Mouse (Mus musculus) forebrain, embryonic 10.5 days (tissue): ENCODE results near the gene Olfr1446. TPM values are rescaled to one million over a fixed set of nuclear protein-coding genes. Genes with fewer than 3 reads are reported as not detected.

Experiments used
- DNase-seq: peaks from one replicate; pipeline ENCODE4 v3.0.0-alpha.2; 2017; ENCODE audit warnings: low spot score; ENCODE audit errors: extremely low spot score
- H3K27ac ChIP-seq: fragments of 300-500 bp; sonication (generic); 2 replicates; pipeline ENCODE4 v1.5.1; 2016; ENCODE audit warnings: mild to moderate bottlenecking
- H3K27me3 ChIP-seq: fragments of 300-500 bp; sonication (generic); 2 replicates; pipeline ENCODE4 v1.6.1; 2016; ENCODE audit warnings: mild to moderate bottlenecking; ENCODE audit not compliant: poor library complexity, severe bottlenecking
- H3K36me3 ChIP-seq: fragments of 300-500 bp; sonication (generic); replicated peaks from 2 replicates; pipeline ENCODE4 v1.6.1; 2016; ENCODE audit warnings: mild to moderate bottlenecking, moderate library complexity
- H3K4me1 ChIP-seq: fragments of 300-500 bp; sonication (generic); 2 replicates; pipeline ENCODE4 v1.6.1; 2016
- H3K4me3 ChIP-seq: fragments of 300-500 bp; sonication (generic); 2 replicates; pipeline ENCODE4 v1.5.1; 2016; ENCODE audit warnings: mild to moderate bottlenecking, moderate library complexity
- H3K9me3 ChIP-seq: fragments of 300-500 bp; sonication (generic); 2 replicates; pipeline ENCODE4 v1.6.1; 2016; ENCODE audit warnings: mild to moderate bottlenecking, moderate library complexity
- WGBS: fragments of 180-500 bp; shearing (Covaris S2); methylation state at CpG from one replicate; pipeline ENCODE4 v1.1.7; 2016; 5-methylcytosine and 5-hydroxymethylcytosine counted together
- polyA plus RNA-seq: library from polyadenylated mRNA; unstranded; fragments of >200 nt; fragmentation: Nextera tagmentation; extraction: Ambion mirVana; gene quantifications from 2 replicates; pipeline ENCODE4 v1.2.1, GENCODE M21; 2016

Olfr1446 gene
- not detected in 2 replicates for polyA plus RNA-seq

DNA sequence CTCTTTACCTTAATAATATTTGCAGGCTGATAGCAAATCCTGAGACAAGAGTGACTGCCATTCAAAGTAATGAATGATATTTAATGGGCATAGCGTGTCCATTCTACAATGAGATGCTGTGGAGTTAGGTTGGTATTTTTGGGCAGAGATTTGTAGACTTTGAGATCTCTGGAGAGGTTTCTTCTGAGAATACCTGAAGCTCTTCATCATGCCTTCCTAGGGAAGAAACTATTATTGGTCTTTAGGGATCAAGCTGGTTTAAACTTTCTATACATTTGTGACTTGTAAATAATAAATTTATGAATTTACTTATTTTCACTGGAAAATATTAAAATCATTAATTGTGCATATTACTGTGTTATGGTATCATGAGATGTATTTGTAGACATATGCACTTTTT lies at the start of gene Olfr1446:
Gene Olfr1446, minus strand, starts transcription at position 101 of the 400 bp plus-strand sequence.
- no peak within 1 kb of the TSS for H3K27ac ChIP-seq
- no peak for DNase-seq
- no peaks in the 10 kb centered on the region for H3K4me1 ChIP-seq
- no peaks in the 10 kb centered on the region for H3K36me3 ChIP-seq
- 76% methylated on average over 1 of the region's 1 CpGs for WGBS
- H3K27me3 ChIP-seq: no peaks in the 10 kb centered on the region
- H3K9me3 ChIP-seq: peaks cover 3% of the 10 kb centered on the region; the same call in 1 of the 2 replicates
- H3K4me3 ChIP-seq: no peak within 1 kb of the TSS

DNA sequence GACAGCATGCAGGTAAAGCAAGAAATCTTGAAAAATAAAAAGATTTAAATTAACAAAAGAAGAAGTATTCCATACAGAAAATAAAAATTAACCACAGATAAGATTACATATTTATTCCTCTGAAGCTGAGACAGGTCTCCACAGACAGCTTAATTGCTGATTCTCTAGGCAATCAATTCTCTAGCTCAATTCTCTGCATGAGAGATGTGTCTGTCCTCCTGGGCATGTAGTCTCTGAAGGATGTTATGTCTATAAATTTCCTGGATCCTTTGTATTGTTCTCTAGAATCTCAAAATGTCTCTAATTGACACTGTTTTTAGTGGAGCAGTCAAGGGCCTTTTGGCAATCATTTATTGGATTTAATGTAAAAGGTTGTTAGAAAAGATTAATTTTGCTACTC lies 37.2 kb upstream of the Olfr1446 start, which contains the start of gene Olfr1449:
Gene Olfr1449, plus strand, starts transcription at position 301 of the 400 bp plus-strand sequence.
- Histone ChIP-seq H3K36me3 (no peaks in the 10 kb centered on the region), H3K4me3 (no peak within 1 kb of the TSS), H3K27ac (no peak within 1 kb of the TSS), H3K4me1 (no peaks in the 10 kb centered on the region), H3K27me3 (no peaks in the 10 kb centered on the region), H3K9me3 (peaks cover 35% of the 10 kb centered on the region)
- DNase-seq: no peak

DNA sequence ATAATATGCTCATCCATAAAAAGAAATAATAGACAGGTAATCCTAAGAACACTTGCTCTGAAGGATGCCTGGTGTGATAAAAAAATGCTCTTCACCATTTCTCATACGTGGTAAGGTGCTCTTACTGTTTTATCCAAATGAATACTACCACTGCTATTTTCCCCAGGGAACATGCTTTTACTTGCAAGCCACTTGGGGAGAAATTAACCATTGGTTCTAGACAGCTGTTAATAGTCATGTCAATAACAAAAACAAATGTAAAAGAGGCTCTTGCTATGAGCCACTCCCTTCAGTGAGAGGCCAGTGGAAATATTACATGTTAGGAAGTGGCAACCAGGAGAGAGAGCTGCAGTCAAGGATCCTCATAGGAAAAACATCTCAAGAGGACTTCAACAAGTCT lies 31.0 kb upstream of the Olfr1446 start, which contains the start of gene Olfr1448:
Gene Olfr1448, minus strand, starts transcription at position 101 of the 400 bp plus-strand sequence.
- Histone ChIP-seq H3K27me3 (no peaks in the 10 kb centered on the region), H3K4me3 (no peak within 1 kb of the TSS), H3K27ac (no peak within 1 kb of the TSS), H3K9me3 (peaks cover 15% of the 10 kb centered on the region), H3K36me3 (no peaks in the 10 kb centered on the region), H3K4me1 (no peaks in the 10 kb centered on the region)
- no peak for DNase-seq
- 75% methylated on average over 1 of the region's 1 CpGs for WGBS

DNA sequence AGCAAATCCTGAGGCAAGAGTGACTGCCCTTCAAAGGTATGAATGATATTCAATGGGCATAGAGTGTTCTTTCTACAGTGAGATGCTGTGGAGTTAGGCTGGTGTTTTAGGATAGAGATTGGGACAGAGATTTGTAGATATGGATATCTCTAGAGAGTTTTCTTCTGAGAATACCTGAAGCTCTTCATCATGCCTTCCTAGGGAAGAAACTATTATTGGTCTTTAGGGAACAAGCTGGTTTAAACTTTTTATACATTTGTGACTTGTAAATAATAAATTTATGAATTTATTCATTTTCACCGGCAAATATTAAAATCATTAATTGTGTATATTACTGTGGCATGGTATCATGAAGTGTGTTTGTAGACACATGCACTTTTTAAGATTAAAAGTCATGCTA lies 10.3 kb upstream of the Olfr1446 start, which contains the start of gene Olfr1447:
Gene Olfr1447, minus strand, starts transcription at position 101 of the 400 bp plus-strand sequence.
- DNase-seq: no peak
- H3K4me1 ChIP-seq: no peaks in the 10 kb centered on the region
- H3K27ac ChIP-seq: no peak within 1 kb of the TSS
- no peak within 1 kb of the TSS for H3K4me3 ChIP-seq
- 94% methylated on average over 1 of the region's 1 CpGs for WGBS
- peaks cover 32% of the 10 kb centered on the region for H3K9me3 ChIP-seq
- no peaks in the 10 kb centered on the region for H3K36me3 ChIP-seq
- H3K27me3 ChIP-seq: no peaks in the 10 kb centered on the region

DNA sequence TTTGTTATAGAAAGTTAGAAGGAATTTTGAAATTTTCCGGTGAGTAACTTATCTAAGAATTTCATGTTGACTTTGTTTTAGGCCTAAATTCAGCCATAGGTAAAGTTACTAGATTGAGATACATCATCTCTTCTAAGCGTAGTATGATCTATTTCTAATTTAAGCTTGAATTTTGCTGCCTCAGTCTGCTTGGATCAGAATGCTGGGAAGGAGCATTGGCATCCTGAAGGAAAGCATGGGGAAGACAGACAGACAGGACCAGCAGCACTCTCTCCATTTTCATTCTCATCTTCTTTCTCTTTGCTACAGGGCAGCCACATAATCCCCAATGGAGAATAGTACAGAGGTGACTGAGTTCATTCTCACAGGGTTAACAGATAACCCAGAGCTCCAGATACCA lies 9.8 kb downstream of the Olfr1446 start, which contains the start of gene Olfr1445:
Gene Olfr1445, plus strand, starts transcription at position 301 of the 400 bp plus-strand sequence.
- no peak for DNase-seq
- Histone ChIP-seq H3K9me3 (peaks cover 10% of the 10 kb centered on the region; the same call in 1 of the 2 replicates), H3K4me1 (no peaks in the 10 kb centered on the region), H3K36me3 (no peaks in the 10 kb centered on the region), H3K27ac (no peak within 1 kb of the TSS), H3K27me3 (no peaks in the 10 kb centered on the region), H3K4me3 (no peak within 1 kb of the TSS)
- WGBS: 88% methylated on average over 2 of the region's 2 CpGs

DNA sequence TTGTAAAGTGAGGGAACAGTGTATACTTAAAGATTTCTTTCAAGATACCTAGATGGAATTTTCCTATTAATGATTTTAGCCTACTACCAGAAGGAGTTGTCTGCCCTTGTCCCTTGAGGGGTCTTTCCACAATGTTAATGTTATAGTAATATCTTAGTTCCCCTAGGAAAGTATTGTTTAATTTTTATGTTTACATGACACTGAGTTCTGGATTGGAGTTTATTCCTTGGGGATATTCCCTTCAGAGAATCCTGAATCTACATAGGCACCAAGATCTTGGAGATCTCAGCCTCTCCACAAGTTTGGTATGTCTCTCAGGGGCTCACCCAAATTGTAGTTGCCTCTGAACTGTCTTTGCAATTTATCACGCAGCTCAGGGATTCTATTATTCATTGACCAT lies 36.3 kb downstream of the Olfr1446 start, which contains the start of gene Olfr1444:
Gene Olfr1444, plus strand, starts transcription at position 301 of the 400 bp plus-strand sequence.
- Histone ChIP-seq H3K27me3 (no peaks in the 10 kb centered on the region), H3K4me1 (no peaks in the 10 kb centered on the region), H3K27ac (no peak within 1 kb of the TSS), H3K36me3 (no peaks in the 10 kb centered on the region), H3K4me3 (no peak within 1 kb of the TSS), H3K9me3 (peaks cover 10% of the 10 kb centered on the region)
- no peak for DNase-seq
- WGBS: 60% methylated on average over 1 of the region's 1 CpGs

DNA sequence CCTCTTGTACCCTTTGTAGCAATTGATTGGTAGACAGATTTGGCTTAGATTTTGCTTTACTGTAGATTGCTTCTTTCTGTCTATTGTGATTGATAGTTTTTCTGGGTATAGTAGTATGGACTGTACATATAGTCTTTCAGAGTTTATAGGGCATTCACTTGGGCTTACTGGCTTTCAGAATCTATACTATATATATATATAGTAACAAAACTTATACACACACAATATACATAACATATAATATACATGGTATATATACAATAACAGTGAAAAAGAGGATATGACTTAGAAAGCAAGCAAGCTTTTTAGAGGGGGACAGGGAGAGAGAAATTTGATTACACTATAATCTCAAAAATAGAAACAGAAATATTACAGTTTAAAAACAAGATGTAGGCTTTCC lies 46.9 kb downstream of the Olfr1446 start, which contains the start of gene Gm5244:
Gene Gm5244, plus strand, starts transcription at position 301 of the 400 bp plus-strand sequence.
- H3K4me3 ChIP-seq: no peak within 1 kb of the TSS
- DNase-seq: no peak
- H3K4me1 ChIP-seq: no peaks in the 10 kb centered on the region
- H3K36me3 ChIP-seq: no peaks in the 10 kb centered on the region
- no peak within 1 kb of the TSS for H3K27ac ChIP-seq
- H3K27me3 ChIP-seq: no peaks in the 10 kb centered on the region
- H3K9me3 ChIP-seq: no peaks in the 10 kb centered on the region

DNA sequence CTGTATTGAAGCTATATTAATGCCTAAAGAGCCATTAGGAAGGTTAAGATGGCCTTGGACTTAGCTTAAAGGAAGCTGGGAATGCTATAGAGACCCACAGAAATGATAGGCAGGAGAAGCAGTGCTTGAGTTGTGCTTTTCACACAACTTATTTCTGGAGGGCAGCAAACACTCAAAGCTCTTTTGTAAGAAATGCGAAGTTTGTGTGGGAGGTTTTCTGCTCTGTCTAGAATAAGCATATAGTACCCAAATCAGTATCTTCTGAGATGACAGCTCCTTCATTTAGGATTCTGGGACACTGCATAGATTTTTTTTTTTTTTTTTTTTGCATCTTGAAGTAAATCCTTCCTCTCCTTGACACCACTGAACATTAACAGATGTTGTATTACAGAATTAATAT lies 54.8 kb downstream of the Olfr1446 start:
- Histone ChIP-seq H3K36me3 (no peaks in the 10 kb centered on the region), H3K4me1 (no peaks in the 10 kb centered on the region), H3K9me3 (no peaks in the 10 kb centered on the region), H3K27ac (no peak overlapping the region), H3K27me3 (no peaks in the 10 kb centered on the region), H3K4me3 (no peak overlapping the region)
- WGBS: 95% methylated on average over 1 of the region's 1 CpGs
- DNase-seq: no peak

Other genes starting within 250 kb of the Olfr1446 start
- gene Olfr1442, start 223.1 kb downstream of the Olfr1446 start, polyA plus RNA-seq: not detected in 2 replicates
- not detected in 2 replicates for gene Olfr1443, start 215.4 kb downstream of the Olfr1446 start, polyA plus RNA-seq
- not detected in 2 replicates for gene Keg1, start 197.7 kb downstream of the Olfr1446 start, polyA plus RNA-seq
- gene Cntf, start 127.9 kb downstream of the Olfr1446 start, polyA plus RNA-seq: 1.9 and 2.1 TPM in 2 replicates
- gene Zfp91, start 97.4 kb downstream of the Olfr1446 start, polyA plus RNA-seq: 14.1 and 14.3 TPM in 2 replicates
- 0.76 and 0.77 TPM in 2 replicates for gene Lpxn, start 97.3 kb downstream of the Olfr1446 start, polyA plus RNA-seq
- gene Gm5244, start 46.8 kb downstream of the Olfr1446 start, polyA plus RNA-seq: not detected in 2 replicates
- not detected in 2 replicates for gene Olfr1444, start 36.2 kb downstream of the Olfr1446 start, polyA plus RNA-seq
- gene Olfr1445, start 9.7 kb downstream of the Olfr1446 start, polyA plus RNA-seq: not detected in 2 replicates
- gene Olfr1447, start 10.2 kb upstream of the Olfr1446 start, polyA plus RNA-seq: not detected in 2 replicates
- gene Olfr1448, start 30.9 kb upstream of the Olfr1446 start, polyA plus RNA-seq: not detected in 2 replicates
- gene Olfr1449, start 37.3 kb upstream of the Olfr1446 start, polyA plus RNA-seq: not detected in 2 replicates
- gene Olfr1450, start 56.7 kb upstream of the Olfr1446 start, polyA plus RNA-seq: not detected in 2 replicates
- not detected in 2 replicates for gene Olfr1451, start 101.5 kb upstream of the Olfr1446 start, polyA plus RNA-seq
- gene Olfr1453, start 134.8 kb upstream of the Olfr1446 start, polyA plus RNA-seq: not detected in 2 replicates
- gene Olfr1454, start 167.1 kb upstream of the Olfr1446 start, polyA plus RNA-seq: not detected in 2 replicates
- gene Olfr1457, start 204.4 kb upstream of the Olfr1446 start, polyA plus RNA-seq: not detected in 2 replicates
- not detected in 2 replicates for gene Olfr1458, start 213.3 kb upstream of the Olfr1446 start, polyA plus RNA-seq